Mouse (Mus musculus): Measurements from ENCODE around the gene Alox12b. TPM values are rescaled to one million over a fixed set of nuclear protein-coding genes. Genes with fewer than 3 reads are reported as not detected.

Alox12b gene
- polyA plus RNA-seq, 1 experiment, result not detected

GRCm38 (mm10) chr11:69133566-69133922 lies 23.2 kb upstream of the Alox12b start:
- TF ChIP-seq EP300 (IDR thresholded peaks at IDR 0.05; ENCODE audit: insufficient read depth, low read depth, low read length) (no peak), CTCF (IDR thresholded peaks at IDR 0.05; ENCODE audit: low read depth, low read length) (no peak), POLR2A (IDR thresholded peaks at IDR 0.05; ENCODE audit: insufficient read depth, low read length) (no peak)
- H3K27ac ChIP-seq (ENCODE audit: insufficient read depth, low read length), result 0 out of 2 replicates have a peak overlapping the region, but pooled peaks have one; percentile 21
- H3K4me1 ChIP-seq (ENCODE audit: control insufficient read depth, insufficient read depth, low read length), result peaks cover 4% of the 10 kb centered on the region
- no peaks in the 10 kb centered on the region for H3K9me3 ChIP-seq (replicated peaks; ENCODE audit: control insufficient read depth, insufficient read depth, low read length, poor library complexity, severe bottlenecking)
- peak overlapping the region; percentile 81 for H3K4me3 ChIP-seq (ENCODE audit: low read depth, low read length)
- H3K9ac ChIP-seq (ENCODE audit: low read depth, poor library complexity, severe bottlenecking), result no peak overlapping the region
- H3K36me3 ChIP-seq (ENCODE audit: control insufficient read depth, insufficient read depth, low read length, poor library complexity, severe bottlenecking), result no peaks in the 10 kb centered on the region
- no peaks in the 10 kb centered on the region for H3K27me3 ChIP-seq (ENCODE audit: control insufficient read depth, insufficient read depth, low read length, poor library complexity, severe bottlenecking)

- Histone ChIP-seq H3K4me3 (ENCODE audit: low read depth, low read length) (peak overlapping the region; percentile 81), H3K4me1 (ENCODE audit: control insufficient read depth, insufficient read depth, low read length) (peaks cover 4% of the 10 kb centered on the region), H3K9me3 (replicated peaks; ENCODE audit: control insufficient read depth, insufficient read depth, low read length, poor library complexity, severe bottlenecking) (no peaks in the 10 kb centered on the region), H3K36me3 (ENCODE audit: control insufficient read depth, insufficient read depth, low read length, poor library complexity, severe bottlenecking) (no peaks in the 10 kb centered on the region), H3K9ac (ENCODE audit: low read depth, poor library complexity, severe bottlenecking) (no peak overlapping the region), H3K27me3 (ENCODE audit: control insufficient read depth, insufficient read depth, low read length, poor library complexity, severe bottlenecking) (no peaks in the 10 kb centered on the region), H3K27ac (ENCODE audit: insufficient read depth, low read length) (0 out of 2 replicates have a peak overlapping the region, but pooled peaks have one; percentile 21)
- TF ChIP-seq EP300 (IDR thresholded peaks at IDR 0.05; ENCODE audit: insufficient read depth, low read depth, low read length), result 0 out of 2 replicates have a peak, but pooled peaks have one; percentile 41
- no peak for TF ChIP-seq POLR2A (IDR thresholded peaks at IDR 0.05; ENCODE audit: insufficient read depth, low read length)
- peak; percentile 63 for TF ChIP-seq CTCF (IDR thresholded peaks at IDR 0.05; ENCODE audit: low read depth, low read length)
Observed at GRCm38 (mm10) chr11:69133923-69134621, 22.7 kb upstream of the Alox12b start.

GRCm38 (mm10) chr11:69134622-69134968 lies 22.2 kb upstream of the Alox12b start:
- H3K9me3 ChIP-seq (replicated peaks; ENCODE audit: control insufficient read depth, insufficient read depth, low read length, poor library complexity, severe bottlenecking), result no peaks in the 10 kb centered on the region
- no peaks in the 10 kb centered on the region for H3K27me3 ChIP-seq (ENCODE audit: control insufficient read depth, insufficient read depth, low read length, poor library complexity, severe bottlenecking)
- H3K27ac ChIP-seq (ENCODE audit: insufficient read depth, low read length), result no peak overlapping the region
- H3K4me1 ChIP-seq (ENCODE audit: control insufficient read depth, insufficient read depth, low read length), result peaks cover 4% of the 10 kb centered on the region
- no peak overlapping the region for H3K9ac ChIP-seq (ENCODE audit: low read depth, poor library complexity, severe bottlenecking)
- H3K36me3 ChIP-seq (ENCODE audit: control insufficient read depth, insufficient read depth, low read length, poor library complexity, severe bottlenecking), result no peaks in the 10 kb centered on the region
- H3K4me3 ChIP-seq (ENCODE audit: low read depth, low read length), result peak overlapping the region; percentile 81
- TF ChIP-seq EP300 (IDR thresholded peaks at IDR 0.05; ENCODE audit: insufficient read depth, low read depth, low read length), result no peak
- TF ChIP-seq POLR2A (IDR thresholded peaks at IDR 0.05; ENCODE audit: insufficient read depth, low read length), result no peak
- TF ChIP-seq CTCF (IDR thresholded peaks at IDR 0.05; ENCODE audit: low read depth, low read length), result no peak

- no peak overlapping the region for H3K4me3 ChIP-seq (ENCODE audit: low read depth, low read length)
- H3K27me3 ChIP-seq (ENCODE audit: control insufficient read depth, insufficient read depth, low read length, poor library complexity, severe bottlenecking), result no peaks in the 10 kb centered on the region
- TF ChIP-seq POLR2A (IDR thresholded peaks at IDR 0.05; ENCODE audit: insufficient read depth, low read length) (no peak), EP300 (IDR thresholded peaks at IDR 0.05; ENCODE audit: insufficient read depth, low read depth, low read length) (no peak), CTCF (IDR thresholded peaks at IDR 0.05; ENCODE audit: low read depth, low read length) (no peak)
- H3K36me3 ChIP-seq (ENCODE audit: control insufficient read depth, insufficient read depth, low read length, poor library complexity, severe bottlenecking), result no peaks in the 10 kb centered on the region
- H3K4me1 ChIP-seq (ENCODE audit: control insufficient read depth, insufficient read depth, low read length), result peaks cover 4% of the 10 kb centered on the region
- no peak overlapping the region for H3K27ac ChIP-seq (ENCODE audit: insufficient read depth, low read length)
- no peak overlapping the region for H3K9ac ChIP-seq (ENCODE audit: low read depth, poor library complexity, severe bottlenecking)
- no peaks in the 10 kb centered on the region for H3K9me3 ChIP-seq (replicated peaks; ENCODE audit: control insufficient read depth, insufficient read depth, low read length, poor library complexity, severe bottlenecking)
Observed at GRCm38 (mm10) chr11:69135361-69135760, 21.4 kb upstream of the Alox12b start.

GRCm38 (mm10) chr11:69147546-69147945 lies 9.2 kb upstream of the Alox12b start:
- Histone ChIP-seq H3K9me3 (replicated peaks; ENCODE audit: control insufficient read depth, insufficient read depth, low read length, poor library complexity, severe bottlenecking) (no peaks in the 10 kb centered on the region), H3K4me1 (ENCODE audit: control insufficient read depth, insufficient read depth, low read length) (no peaks in the 10 kb centered on the region), H3K27me3 (ENCODE audit: control insufficient read depth, insufficient read depth, low read length, poor library complexity, severe bottlenecking) (no peaks in the 10 kb centered on the region), H3K36me3 (ENCODE audit: control insufficient read depth, insufficient read depth, low read length, poor library complexity, severe bottlenecking) (no peaks in the 10 kb centered on the region), H3K27ac (ENCODE audit: insufficient read depth, low read length) (no peak overlapping the region), H3K9ac (ENCODE audit: low read depth, poor library complexity, severe bottlenecking) (no peak overlapping the region), H3K4me3 (ENCODE audit: low read depth, low read length) (no peak overlapping the region)
- TF ChIP-seq EP300 (IDR thresholded peaks at IDR 0.05; ENCODE audit: insufficient read depth, low read depth, low read length) (no peak), POLR2A (IDR thresholded peaks at IDR 0.05; ENCODE audit: insufficient read depth, low read length) (no peak), CTCF (IDR thresholded peaks at IDR 0.05; ENCODE audit: low read depth, low read length) (no peak)

GRCm38 (mm10) chr11:69148451-69148960 lies 8.3 kb upstream of the Alox12b start:
- Histone ChIP-seq H3K27me3 (ENCODE audit: control insufficient read depth, insufficient read depth, low read length, poor library complexity, severe bottlenecking) (no peaks in the 10 kb centered on the region), H3K27ac (ENCODE audit: insufficient read depth, low read length) (no peak overlapping the region)
- TF ChIP-seq CTCF (IDR thresholded peaks at IDR 0.05; ENCODE audit: low read depth, low read length), result no peak
- no peak for TF ChIP-seq POLR2A (IDR thresholded peaks at IDR 0.05; ENCODE audit: insufficient read depth, low read length)
- TF ChIP-seq EP300 (IDR thresholded peaks at IDR 0.05; ENCODE audit: insufficient read depth, low read depth, low read length), result no peak

More at GRCm38 (mm10) chr11:69148451-69148960, 8.3 kb upstream of the Alox12b start:
- no peak overlapping the region for H3K4me3 ChIP-seq (ENCODE audit: low read depth, low read length)
- H3K36me3 ChIP-seq (ENCODE audit: control insufficient read depth, insufficient read depth, low read length, poor library complexity, severe bottlenecking), result no peaks in the 10 kb centered on the region
- H3K4me1 ChIP-seq (ENCODE audit: control insufficient read depth, insufficient read depth, low read length), result no peaks in the 10 kb centered on the region
- no peaks in the 10 kb centered on the region for H3K9me3 ChIP-seq (replicated peaks; ENCODE audit: control insufficient read depth, insufficient read depth, low read length, poor library complexity, severe bottlenecking)
- no peak overlapping the region for H3K9ac ChIP-seq (ENCODE audit: low read depth, poor library complexity, severe bottlenecking)

All from ES-Bruce4 (cell line).